Mouse (Mus musculus): Measurements from ENCODE around the gene Nqo2.

Gene Nqo2

DNA sequence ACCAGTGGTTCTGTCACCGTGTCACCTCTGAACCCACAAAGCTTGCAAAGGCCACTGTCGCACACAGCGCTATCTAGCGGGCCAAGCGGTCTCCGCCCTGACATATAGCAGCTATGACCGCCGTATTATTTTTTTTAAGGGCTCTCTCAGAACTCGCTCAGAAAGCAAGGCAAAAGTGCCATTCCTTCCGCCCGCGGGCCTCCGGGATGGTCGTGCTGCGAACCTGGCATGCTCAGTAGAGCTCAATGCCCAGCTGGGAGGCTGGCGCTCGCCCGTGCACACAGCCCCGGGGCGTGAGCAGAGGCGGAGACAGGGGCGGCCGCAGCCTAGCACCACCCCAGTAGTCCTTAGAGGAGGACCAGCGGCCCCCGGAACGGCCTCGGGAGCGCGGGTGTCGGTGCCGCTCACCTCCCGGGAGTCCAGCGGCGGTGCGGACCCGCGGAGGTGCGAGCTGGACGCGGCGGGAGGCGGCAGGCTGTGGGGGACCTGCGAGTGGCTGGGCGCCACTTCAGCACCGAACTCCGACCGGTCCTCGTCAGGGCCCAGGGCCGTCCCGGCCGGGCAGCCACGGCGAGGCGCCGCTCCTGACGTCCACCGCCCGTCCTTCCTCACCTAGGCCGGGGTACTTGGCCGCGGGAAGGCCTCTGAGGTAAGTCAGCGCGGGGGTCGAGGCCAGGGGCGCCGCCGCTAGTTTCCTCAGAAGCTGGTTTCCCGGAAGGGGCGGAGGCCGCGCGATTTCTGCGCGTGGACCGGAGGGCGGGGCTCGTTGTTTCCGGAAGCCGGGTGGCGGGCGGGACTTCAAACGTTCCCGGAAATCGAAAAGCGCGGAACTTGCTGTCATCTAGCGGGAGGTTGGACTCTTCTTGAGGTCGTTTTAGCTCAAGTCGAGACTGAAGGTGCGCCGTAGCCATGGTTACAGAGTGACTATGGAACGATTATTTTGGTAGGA is 37.8 kb downstream of the Nqo2 start, which contains the start of the genes Ripk1 and Serpinb6a:
Gene Ripk1 (plus strand): TSS at position 306 of the 949 bp plus-strand sequence.
Gene Serpinb6a (minus strand): TSS at position 737 of the 949 bp plus-strand sequence.
- peak; percentile 88 for DNase-seq

DNA sequence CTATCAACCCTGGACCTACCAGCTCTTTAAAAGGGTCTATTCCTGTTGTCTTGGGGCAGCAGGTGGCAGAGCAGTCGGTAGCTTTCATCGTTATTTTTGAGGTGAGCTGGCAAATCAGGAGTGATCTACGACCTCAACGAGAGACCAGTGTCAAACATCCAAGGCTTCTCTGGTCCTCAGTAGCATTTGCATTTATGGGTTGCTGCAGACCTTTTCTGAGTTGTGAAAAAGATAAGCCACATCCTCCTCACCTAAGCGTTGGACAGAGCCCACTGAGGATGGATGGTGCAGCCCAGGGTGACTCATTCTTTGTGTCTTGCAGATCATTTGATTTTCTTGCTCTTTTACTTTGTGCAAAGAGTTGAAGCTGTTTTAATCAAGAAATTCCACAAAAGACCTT is 38.6 kb downstream of the Nqo2 start:
- no peak for DNase-seq

DNA sequence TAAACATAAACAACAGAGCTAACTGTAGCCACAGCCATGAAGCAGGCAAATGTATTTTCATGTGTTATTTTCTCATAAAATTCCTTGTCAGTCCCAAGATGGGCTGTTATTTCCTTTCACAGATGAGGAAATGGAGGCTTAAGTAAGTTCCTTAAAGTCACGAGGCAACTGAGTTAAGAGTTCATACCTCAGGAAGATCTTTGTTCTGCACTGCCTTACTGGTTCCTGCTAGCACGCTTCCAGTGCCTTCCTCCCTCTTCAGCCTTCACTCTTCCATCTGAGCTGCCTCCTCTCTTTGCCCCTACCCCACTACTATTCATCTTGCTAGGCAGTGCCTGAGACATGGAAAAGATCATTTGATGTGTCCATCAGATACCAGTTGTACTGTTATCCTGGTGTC is 42.7 kb downstream of the Nqo2 start:
- no peak for DNase-seq

- DNase-seq: no peak
Observed at GRCm38 (mm10) chr13:34016927-34017569, 52.6 kb downstream of the Nqo2 start.

GRCm38 (mm10) chr13:34018521-34018920 is 54.0 kb downstream of the Nqo2 start:
- DNase-seq: no peak

GRCm38 (mm10) chr13:34021998-34022397 is 57.5 kb downstream of the Nqo2 start:
- no peak for DNase-seq

DNA sequence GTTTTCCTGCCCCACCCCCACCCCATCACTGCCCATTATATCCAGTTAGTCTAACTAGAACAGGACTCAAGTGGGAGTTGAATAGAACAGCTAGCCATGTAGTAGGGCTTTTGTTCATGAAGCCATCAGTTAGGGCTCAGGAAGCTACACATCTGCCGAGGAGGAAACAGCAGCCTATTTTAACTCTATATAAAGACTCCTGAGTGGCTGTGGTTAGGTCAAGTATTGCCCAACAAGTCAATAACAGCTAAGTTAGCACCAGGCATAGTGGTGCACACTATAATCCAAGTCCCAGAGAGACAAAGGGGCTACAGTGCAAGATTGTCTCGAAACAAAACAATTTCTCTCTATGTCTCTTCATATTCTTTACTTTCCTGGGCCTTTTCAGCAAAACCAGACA is 67.6 kb downstream of the Nqo2 start:
- no peak for DNase-seq

GRCm38 (mm10) chr13:34035424-34035823 is 70.9 kb downstream of the Nqo2 start:
- DNase-seq: no peak

- DNase-seq: no peak
Observed at GRCm38 (mm10) chr13:34036726-34037125, 72.2 kb downstream of the Nqo2 start.

DNA sequence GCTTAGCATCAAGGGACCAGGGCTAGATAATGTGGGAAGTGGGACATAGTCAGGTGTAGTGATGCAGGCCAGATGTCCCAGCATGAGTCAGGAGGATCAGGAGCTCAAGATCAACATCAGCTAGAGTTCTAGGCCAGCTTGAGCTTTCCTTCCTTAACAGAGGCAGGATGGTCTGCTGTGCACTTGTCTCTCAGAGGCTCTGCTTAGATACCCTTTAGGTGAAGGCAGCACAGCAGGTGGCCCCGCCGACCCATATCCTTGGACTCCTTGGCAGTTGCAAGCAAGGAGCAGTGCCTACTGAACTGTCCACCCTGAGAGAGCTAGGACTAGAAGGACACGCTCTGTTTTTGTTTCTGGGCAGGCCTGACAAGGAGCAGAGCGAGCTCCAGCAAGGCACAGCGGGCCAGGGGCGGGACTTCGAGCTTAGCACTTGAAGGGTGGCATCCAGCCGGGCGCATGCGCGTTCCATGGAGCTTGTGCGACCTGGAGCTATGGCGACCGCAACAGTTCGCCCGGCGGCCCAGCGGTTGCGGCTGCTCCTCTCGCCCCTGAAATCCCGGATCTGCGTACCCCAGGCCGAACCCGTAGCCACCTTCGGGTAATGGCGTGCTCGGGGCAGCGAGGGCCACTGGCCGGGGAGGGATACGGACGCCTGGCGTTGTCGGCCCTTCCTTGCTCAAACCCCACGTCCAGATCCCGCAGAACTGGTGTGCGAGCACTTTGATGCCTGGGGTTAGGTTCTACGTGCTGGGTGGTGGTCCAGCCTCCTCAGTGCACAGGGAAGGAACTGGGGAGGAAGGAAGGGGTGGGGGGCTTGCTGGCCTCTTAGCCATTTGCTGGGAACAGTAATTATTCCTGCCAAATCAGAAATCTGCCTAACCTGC is 72.9 kb downstream of the Nqo2 start, which contains the start of gene Bphl:
Gene Bphl (plus strand): TSS at position 426 of the 884 bp plus-strand sequence.
- DNase-seq: peak; percentile 94

DNA sequence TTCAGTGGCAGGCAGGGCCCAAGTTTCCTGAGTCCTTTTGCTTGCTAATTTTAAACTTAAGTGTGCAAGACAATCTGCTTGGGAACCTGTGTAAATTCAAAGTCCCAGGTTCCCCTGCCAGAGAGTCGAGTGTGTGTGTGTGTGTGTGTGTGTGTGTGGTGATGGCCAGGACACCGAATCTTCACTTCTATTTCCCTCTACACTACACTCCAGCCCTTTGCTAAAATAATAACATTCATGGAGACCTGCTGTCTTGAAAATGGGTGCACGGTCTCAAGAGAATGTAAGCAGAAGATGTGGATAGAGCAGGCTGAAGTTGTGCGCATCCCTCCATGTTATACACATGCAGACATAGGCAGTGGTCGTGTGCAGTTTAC is 73.6 kb downstream of the Nqo2 start:
- DNase-seq: no peak

All from right cerebral cortex, postnatal 4 days (tissue).